Mouse (Mus musculus): ENCODE data around the gene Fnip1.
"Not testable (repeated sequence)": the region's sequence is repeated elsewhere in the genome, so short reads cannot be mapped to it uniquely, and the experiment has no call there.

Gene Fnip1

GRCm38 (mm10) chr11:54437823-54438337 is at the start of gene Fnip1:
Gene Fnip1 (plus strand): TSS chr11:54438199.
- CTCF ChIA-PET, result interaction anchor here in 1 of 4 experiments (0.7 kb wide), 2 partner anchors 72 to 458 kb away, joined by 10 to 14 read pairs; partner anchors contain the start of gene Slc22a21
- POLR2A ChIA-PET, result interaction anchor here (0.6 to 4.0 kb wide), 72 partner anchors 8 to 1508 kb away, joined by 3 to 38 read pairs (median 4); partner anchors contain the start of genes Rapgef6 (in 3 of the 4), Cdc42se2 (in 2 of the 4), Acsl6 (in 1 of the 4) and Lyrm7 (in 1 of the 4)

GRCm38 (mm10) chr11:54390386-54390785 is 47.6 kb upstream of the Fnip1 start:
- ChIA-PET POLR2A (interaction anchor here in 1 of 4 experiments (0.5 kb wide), 1 partner anchor 71 kb away, joined by 5 read pairs; no protein-coding TSS in a partner anchor), CTCF (interaction anchor here in 1 of 4 experiments (0.7 kb wide), 1 partner anchor 36 kb away, joined by 3 read pairs; no protein-coding TSS in a partner anchor)

- ChIA-PET CTCF (interaction anchor here in 1 of 4 experiments (0.6 kb wide), 1 partner anchor 552 kb away, joined by 4 read pairs; no protein-coding TSS in a partner anchor), POLR2A (interaction anchor here in 1 of 4 experiments (1.1 kb wide), 1 partner anchor 47 kb away, joined by 3 read pairs; the partner anchor contains the start of gene Fnip1)
These were observed 46.7 kb upstream of the Fnip1 start for GRCm38 (mm10) chr11:54391326-54391725.

GRCm38 (mm10) chr11:54396686-54397085 is 41.3 kb upstream of the Fnip1 start:
- CTCF ChIA-PET, result no interaction called here
- POLR2A ChIA-PET, result no interaction called here

- POLR2A ChIA-PET, result no interaction called here
These were observed 39.9 kb upstream of the Fnip1 start for GRCm38 (mm10) chr11:54398058-54398457.

GRCm38 (mm10) chr11:54400803-54401202 is 37.2 kb upstream of the Fnip1 start:
- CTCF ChIA-PET, result interaction anchor here in 2 of 4 experiments (0.6 to 0.7 kb wide), 2 partner anchors 41 to 777 kb away, joined by 3 to 6 read pairs; no protein-coding TSS in a partner anchor
- POLR2A ChIA-PET, result not testable (repeated sequence)

More at GRCm38 (mm10) chr11:54398058-54398457, 39.9 kb upstream of the Fnip1 start:
- CTCF ChIA-PET, result interaction anchor here in 1 of 4 experiments (0.5 kb wide), 1 partner anchor 276 kb away, joined by 3 read pairs; no protein-coding TSS in a partner anchor

GRCm38 (mm10) chr11:54404885-54405284 is 33.1 kb upstream of the Fnip1 start:
- ChIA-PET POLR2A (no interaction called here), CTCF (interaction anchor here in 2 of 4 experiments (0.6 to 0.7 kb wide), 3 partner anchors 37 to 260 kb away, joined by 3 to 7 read pairs (median 3); no protein-coding TSS in a partner anchor)

GRCm38 (mm10) chr11:54406930-54407546 is 31.0 kb upstream of the Fnip1 start:
- ChIA-PET POLR2A (interaction anchor here in 3 of 4 experiments (0.9 to 1.7 kb wide), 4 partner anchors 22 to 116 kb away, joined by 3 to 11 read pairs (median 4); partner anchors contain the start of genes Fnip1 (in 1 of the 3) and Rapgef6 (in 1 of the 3)), CTCF (interaction anchor here in 1 of 4 experiments (0.6 kb wide), 1 partner anchor 362 kb away, joined by 6 read pairs; no protein-coding TSS in a partner anchor)

- POLR2A ChIA-PET, result interaction anchor here in 1 of 4 experiments (0.6 to 1.3 kb wide), 2 partner anchors 27 to 28 kb away, joined by 3 read pairs; no protein-coding TSS in a partner anchor
- CTCF ChIA-PET, result interaction anchor here (0.6 to 1.3 kb wide), 13 partner anchors 16 to 408 kb away, joined by 3 to 5 read pairs (median 3); no protein-coding TSS in a partner anchor
These were observed 27.4 kb upstream of the Fnip1 start for GRCm38 (mm10) chr11:54410612-54411011.

- ChIA-PET CTCF (interaction anchor here in 1 of 4 experiments (1.9 kb wide), 1 partner anchor 411 kb away, joined by 5 read pairs; no protein-coding TSS in a partner anchor), POLR2A (interaction anchor here in 2 of 4 experiments (0.5 to 2.4 kb wide), 5 partner anchors 14 to 414 kb away, joined by 3 to 10 read pairs (median 5); partner anchors contain the start of gene Fnip1 (in 1 of the 2))
These were observed 25.0 kb upstream of the Fnip1 start for GRCm38 (mm10) chr11:54413017-54413416.

GRCm38 (mm10) chr11:54423007-54423406 is 15.0 kb upstream of the Fnip1 start:
- CTCF ChIA-PET, result no interaction called here
- POLR2A ChIA-PET, result no interaction called here

GRCm38 (mm10) chr11:54426267-54426666 is 11.7 kb upstream of the Fnip1 start:
- CTCF ChIA-PET, result interaction anchor here in 2 of 4 experiments (0.7 to 1.0 kb wide), 2 partner anchors 16 to 162 kb away, joined by 3 to 5 read pairs; no protein-coding TSS in a partner anchor
- POLR2A ChIA-PET, result interaction anchor here in 3 of 4 experiments (0.6 to 2.2 kb wide), 4 partner anchors 11 to 947 kb away, joined by 3 to 5 read pairs (median 4); partner anchors contain the start of gene Gm9945 (in 1 of the 3)

- ChIA-PET CTCF (interaction anchor here in 1 of 4 experiments (1.0 kb wide), 1 partner anchor 17 kb away, joined by 3 read pairs; no protein-coding TSS in a partner anchor), POLR2A (interaction anchor here in 2 of 4 experiments (0.5 to 2.2 kb wide), 5 partner anchors 12 to 18 kb away, joined by 3 to 5 read pairs (median 4); no protein-coding TSS in a partner anchor)
These were observed 10.9 kb upstream of the Fnip1 start for GRCm38 (mm10) chr11:54427138-54427537.

- ChIA-PET CTCF (no interaction called here), POLR2A (interaction anchor here in 3 of 4 experiments (1.0 to 2.3 kb wide), 5 partner anchors 10 to 15 kb away, joined by 3 to 9 read pairs (median 5); partner anchors contain the start of gene Fnip1 (in 2 of the 3))
These were observed 10.2 kb upstream of the Fnip1 start for GRCm38 (mm10) chr11:54427695-54428352.

- CTCF ChIA-PET, result no interaction called here
These were observed 8.8 kb upstream of the Fnip1 start for GRCm38 (mm10) chr11:54429224-54429623.

GRCm38 (mm10) chr11:54435797-54436196 is 2.2 kb upstream of the Fnip1 start:
- ChIA-PET CTCF (no interaction called here), POLR2A (interaction anchor here in 1 of 4 experiments (4.0 kb wide), 1 partner anchor 11 kb away, joined by 25 read pairs; no protein-coding TSS in a partner anchor)

More at GRCm38 (mm10) chr11:54429224-54429623, 8.8 kb upstream of the Fnip1 start:
- POLR2A ChIA-PET, result interaction anchor here in 3 of 4 experiments (0.6 to 2.3 kb wide), 6 partner anchors 9 to 92 kb away, joined by 3 to 9 read pairs (median 4); partner anchors contain the start of gene Fnip1 (in 3 of the 3)

- ChIA-PET POLR2A (interaction anchor here (0.6 to 4.0 kb wide), 62 partner anchors 7 to 1509 kb away, joined by 3 to 38 read pairs (median 5); partner anchors contain the start of genes Rapgef6 (in 3 of the 4), Cdc42se2 (in 2 of the 4), Acsl6 (in 1 of the 4) and Lyrm7 (in 1 of the 4)), CTCF (interaction anchor here in 1 of 4 experiments (0.6 to 0.7 kb wide), 3 partner anchors 19 to 457 kb away, joined by 8 to 14 read pairs (median 10); partner anchors contain the start of gene Slc22a21)
These were observed 633 bp upstream of the Fnip1 start for GRCm38 (mm10) chr11:54437310-54437822.
